Mouse (Mus musculus) midbrain, embryonic 15.5 days (tissue): ENCODE measurements around the gene Amacr. TPM values are rescaled to one million over a fixed set of nuclear protein-coding genes. Genes with fewer than 3 reads are reported as not detected.

Source experiments
- ATAC-seq: fragments of 200-750 bp; cut with Nextera tagmentation; replicated peaks from 2 replicates; pipeline ENCODE4 v1.8.0; 2017; ENCODE audit warnings: moderate TSS enrichment
- H3K27ac ChIP-seq: fragments of 300-500 bp; sonication (generic); 2 replicates; pipeline ENCODE4 v1.5.1; 2015; ENCODE audit warnings: mild to moderate bottlenecking, inconsistent platforms
- H3K27me3 ChIP-seq: fragments of 300-500 bp; sonication (generic); replicated peaks from 2 replicates; pipeline ENCODE4 v1.6.1; 2015; ENCODE audit warnings: inconsistent platforms
- H3K36me3 ChIP-seq: fragments of 300-500 bp; sonication (generic); replicated peaks from 2 replicates; pipeline ENCODE4 v1.6.1; 2015; ENCODE audit warnings: inconsistent platforms
- H3K4me1 ChIP-seq: fragments of 300-500 bp; sonication (generic); 2 replicates; pipeline ENCODE4 v1.6.1; 2015; ENCODE audit warnings: inconsistent platforms
- H3K4me2 ChIP-seq: fragments of 300-500 bp; sonication (generic); 2 replicates; pipeline ENCODE4 v1.6.1; 2015; ENCODE audit warnings: inconsistent platforms, mild to moderate bottlenecking, moderate library complexity
- H3K4me3 ChIP-seq: fragments of 300-500 bp; sonication (generic); 2 replicates; pipeline ENCODE4 v1.5.1; 2015; ENCODE audit warnings: mild to moderate bottlenecking, inconsistent platforms
- H3K9ac ChIP-seq: fragments of 300-500 bp; sonication (generic); 2 replicates; pipeline ENCODE4 v1.6.1; 2015; ENCODE audit warnings: mild to moderate bottlenecking, inconsistent platforms
- H3K9me3 ChIP-seq: fragments of 300-500 bp; sonication (generic); 2 replicates; pipeline ENCODE4 v1.6.1; 2016; ENCODE audit warnings: inconsistent platforms
- WGBS: fragments of 180-500 bp; shearing (Covaris S2); methylation state at CpG from one replicate; pipeline ENCODE4 v1.1.7; 2015; ENCODE audit warnings: mixed read lengths; 5-methylcytosine and 5-hydroxymethylcytosine counted together
- polyA plus RNA-seq: library from polyadenylated mRNA; unstranded; fragments of >200 nt; fragmentation: Nextera tagmentation; extraction: Ambion mirVana; gene quantifications from 2 replicates; pipeline ENCODE4 v1.2.1, GENCODE M21; 2015

Amacr gene
- polyA plus RNA-seq, 1 experiment from 2014 or later: 13.8 TPM

GRCm38 (mm10) chr15:11000421-11000820 lies 18.9 kb downstream of the Amacr start, which contains the start of gene Slc45a2:
Gene Slc45a2, plus strand, starts transcription at chr15:11000721.
- 42% methylated on average over 7 of the region's 7 CpGs for WGBS
- no peak for ATAC-seq
- no peaks in the 10 kb centered on the region for H3K9me3 ChIP-seq
- no peak within 1 kb of the TSS for H3K9ac ChIP-seq
- H3K4me1 ChIP-seq: no peaks in the 10 kb centered on the region
- no peaks in the 10 kb centered on the region for H3K36me3 ChIP-seq
- H3K27ac ChIP-seq: no peak within 1 kb of the TSS
- no peaks in the 10 kb centered on the region for H3K27me3 ChIP-seq
- no peak within 1 kb of the TSS for H3K4me3 ChIP-seq
- no peak within 1 kb of the TSS for H3K4me2 ChIP-seq

DNA sequence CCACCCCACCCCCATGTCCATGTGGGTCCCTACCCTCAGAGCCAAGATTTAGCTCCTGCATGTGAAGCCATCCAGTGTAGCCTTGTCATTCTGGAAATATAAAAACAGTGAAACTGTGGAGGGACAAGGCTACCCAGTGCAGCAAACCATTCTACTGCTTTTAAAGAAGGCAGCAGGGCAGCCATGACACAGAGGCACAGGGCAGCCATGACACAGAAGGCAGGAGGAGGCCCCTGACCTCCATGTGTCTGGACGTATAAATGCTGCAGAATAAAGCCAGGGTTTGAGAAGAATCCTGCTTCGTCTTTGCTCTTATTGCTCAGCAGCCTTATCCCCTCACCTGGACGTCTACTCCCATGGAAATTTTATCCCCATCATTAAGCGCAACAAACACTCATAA lies 22.2 kb downstream of the Amacr start:
- WGBS: 86% methylated on average over 4 of the region's 4 CpGs
- ATAC-seq: no peak
- H3K4me1 ChIP-seq: no peaks in the 10 kb centered on the region
- H3K36me3 ChIP-seq: no peaks in the 10 kb centered on the region
- H3K9me3 ChIP-seq: no peaks in the 10 kb centered on the region
- H3K4me2 ChIP-seq: no peak overlapping the region
- no peak overlapping the region for H3K9ac ChIP-seq
- no peak overlapping the region for H3K27ac ChIP-seq
- no peak overlapping the region for H3K4me3 ChIP-seq
- no peaks in the 10 kb centered on the region for H3K27me3 ChIP-seq

DNA sequence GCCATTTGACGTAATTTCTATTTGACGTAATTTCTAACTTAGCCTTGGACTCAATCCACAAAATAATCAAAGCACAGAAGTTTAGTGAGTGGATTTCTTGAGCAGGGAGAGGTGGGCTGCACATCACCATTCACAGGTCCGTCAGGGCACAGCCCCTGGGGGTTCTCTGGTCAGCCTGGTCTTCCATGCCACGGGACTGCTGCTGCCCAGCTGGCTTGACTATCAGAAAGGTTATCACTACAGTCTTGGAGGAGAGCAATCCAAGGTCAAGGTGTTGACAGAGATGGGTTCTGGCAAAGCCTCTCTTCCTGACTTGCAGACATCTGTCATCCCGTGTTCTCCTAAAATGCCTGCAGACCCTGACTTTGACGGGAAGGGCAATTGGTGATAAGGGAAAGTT lies 23.1 kb downstream of the Amacr start:
- Histone ChIP-seq H3K4me3 (no peak overlapping the region), H3K9me3 (no peaks in the 10 kb centered on the region), H3K4me1 (no peaks in the 10 kb centered on the region), H3K27ac (no peak overlapping the region), H3K27me3 (no peaks in the 10 kb centered on the region), H3K36me3 (no peaks in the 10 kb centered on the region), H3K4me2 (no peak overlapping the region), H3K9ac (no peak overlapping the region)
- ATAC-seq: no peak
- WGBS: 89% methylated on average over 6 of the region's 6 CpGs

DNA sequence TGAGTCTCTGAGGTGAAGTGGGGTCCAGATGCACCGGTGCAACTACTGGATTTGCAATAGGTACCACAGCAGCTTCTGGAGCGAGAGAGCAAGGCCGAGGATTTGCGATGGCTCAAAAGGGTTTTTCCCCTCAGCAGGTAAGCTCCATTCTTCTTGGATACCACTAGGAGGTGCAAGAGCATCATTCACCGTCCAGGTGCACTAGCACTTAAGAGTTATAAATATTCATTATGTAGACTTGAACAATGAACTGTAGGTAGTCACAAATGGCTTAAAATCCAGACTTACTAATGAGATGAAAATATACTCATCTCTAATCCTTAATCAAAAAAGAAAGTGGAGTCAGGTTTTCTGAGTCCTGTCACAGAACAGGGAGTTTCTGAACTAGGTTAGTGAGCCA lies 27.2 kb downstream of the Amacr start:
- H3K9ac ChIP-seq: no peak overlapping the region
- H3K4me3 ChIP-seq: no peak overlapping the region
- WGBS: 29% methylated on average over 5 of the region's 5 CpGs
- no peak for ATAC-seq
- H3K27me3 ChIP-seq: no peaks in the 10 kb centered on the region
- no peaks in the 10 kb centered on the region for H3K36me3 ChIP-seq
- no peaks in the 10 kb centered on the region for H3K4me1 ChIP-seq
- no peak overlapping the region for H3K4me2 ChIP-seq
- H3K9me3 ChIP-seq: no peaks in the 10 kb centered on the region
- H3K27ac ChIP-seq: no peak overlapping the region

DNA sequence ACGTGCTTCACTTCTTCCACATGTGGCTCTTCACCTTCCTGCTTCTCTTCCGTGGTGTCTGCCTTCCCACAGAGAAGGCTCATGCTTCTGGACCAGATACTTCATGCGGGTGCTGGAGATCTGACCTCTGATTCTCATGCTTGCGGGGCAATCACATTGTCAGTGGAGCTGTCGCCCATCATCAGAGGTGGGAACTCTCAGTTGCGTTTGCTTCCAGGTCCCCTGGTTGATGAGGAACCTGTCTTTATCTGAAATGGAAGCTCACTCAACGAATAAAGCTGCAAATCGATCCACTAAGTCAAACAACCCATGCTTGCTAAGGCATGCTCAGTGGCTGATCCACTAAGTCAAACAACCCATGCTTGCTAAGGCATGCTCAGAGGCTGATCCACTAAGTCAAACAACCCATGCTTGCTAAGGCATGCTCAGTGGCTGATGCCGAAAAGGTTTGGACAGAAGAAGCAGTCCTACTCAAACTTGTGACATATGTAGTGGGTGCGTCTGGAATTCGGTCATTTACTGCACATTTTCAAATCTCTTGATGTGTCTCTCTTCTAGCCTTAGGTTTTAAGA lies 29.5 kb downstream of the Amacr start:
- Histone ChIP-seq H3K9me3 (no peaks in the 10 kb centered on the region), H3K27ac (no peak overlapping the region), H3K27me3 (no peaks in the 10 kb centered on the region), H3K4me3 (no peak overlapping the region), H3K9ac (no peak overlapping the region), H3K36me3 (no peaks in the 10 kb centered on the region), H3K4me2 (no peak overlapping the region), H3K4me1 (no peaks in the 10 kb centered on the region)
- no peak for ATAC-seq
- WGBS: 94% methylated on average over 11 of the region's 11 CpGs

DNA sequence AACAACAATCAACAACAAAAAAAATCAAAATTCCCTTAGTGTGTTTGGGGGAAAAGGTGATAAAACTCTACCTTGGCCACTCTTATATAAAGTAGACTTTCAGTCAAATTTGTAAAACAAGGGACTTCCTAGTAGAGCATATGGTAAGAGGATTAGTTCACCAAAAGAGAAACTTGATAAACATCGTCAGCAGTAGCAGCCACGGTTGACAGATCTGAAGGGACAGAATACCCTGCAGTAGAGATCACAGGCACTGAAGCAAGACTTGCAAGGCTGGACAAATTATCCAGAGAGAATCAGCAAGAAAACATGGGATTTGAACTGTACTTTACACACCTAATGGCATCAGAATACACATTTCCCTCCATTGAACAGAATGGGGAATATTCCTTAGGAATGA lies 33.4 kb downstream of the Amacr start:
- ATAC-seq: no peak
- no peaks in the 10 kb centered on the region for H3K27me3 ChIP-seq
- no peak overlapping the region for H3K4me2 ChIP-seq
- no peak overlapping the region for H3K9ac ChIP-seq
- no peaks in the 10 kb centered on the region for H3K36me3 ChIP-seq
- no peak overlapping the region for H3K27ac ChIP-seq
- 26% methylated on average over 2 of the region's 2 CpGs for WGBS
- no peaks in the 10 kb centered on the region for H3K4me1 ChIP-seq
- H3K9me3 ChIP-seq: no peaks in the 10 kb centered on the region
- H3K4me3 ChIP-seq: no peak overlapping the region

DNA sequence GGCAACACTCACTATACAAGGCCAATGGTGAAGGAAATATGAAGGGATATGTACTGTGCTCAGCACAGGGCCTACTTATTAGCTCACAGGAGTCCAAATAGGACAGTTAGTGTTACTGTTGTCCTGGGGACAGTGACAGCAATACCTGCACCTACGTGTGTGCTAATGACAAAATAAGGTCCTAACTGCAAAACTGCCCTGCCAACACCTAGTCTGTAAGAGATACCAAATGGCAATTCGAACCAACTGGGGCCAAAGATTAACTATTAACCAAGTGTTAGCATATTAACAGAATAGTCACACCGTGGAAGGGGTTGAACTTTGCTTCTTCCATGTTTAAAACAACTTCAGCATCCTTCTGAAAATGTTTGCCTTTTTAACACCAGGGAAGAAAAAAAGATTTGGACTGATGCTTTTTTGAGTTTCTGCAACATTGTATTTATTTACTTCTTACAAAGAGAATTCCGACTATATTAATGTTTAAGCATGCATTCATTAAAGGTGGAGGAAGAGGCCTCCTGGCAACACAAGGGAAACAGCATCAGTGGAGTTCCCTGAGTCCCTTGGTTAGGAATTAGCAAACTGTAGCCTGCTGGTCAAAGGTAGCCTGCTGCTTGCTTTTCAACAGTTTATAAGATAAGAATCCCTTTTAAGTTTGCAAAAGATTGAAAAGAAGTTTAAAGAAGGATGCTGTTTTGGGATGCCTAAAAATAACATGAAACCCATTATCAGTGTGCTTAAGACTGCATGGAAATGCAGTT lies 45.4 kb downstream of the Amacr start:
- 77% methylated on average over 4 of the region's 4 CpGs for WGBS
- H3K27me3 ChIP-seq: no peaks in the 10 kb centered on the region
- H3K27ac ChIP-seq: no peak overlapping the region
- ATAC-seq: no peak
- no peaks in the 10 kb centered on the region for H3K9me3 ChIP-seq
- H3K36me3 ChIP-seq: no peaks in the 10 kb centered on the region
- H3K9ac ChIP-seq: no peak overlapping the region
- no peak overlapping the region for H3K4me3 ChIP-seq
- H3K4me1 ChIP-seq: no peaks in the 10 kb centered on the region
- no peak overlapping the region for H3K4me2 ChIP-seq

- WGBS: 73% methylated on average over 3 of the region's 3 CpGs
- Histone ChIP-seq H3K27me3 (peaks cover 10% of the 10 kb centered on the region), H3K36me3 (no peaks in the 10 kb centered on the region), H3K9ac (no peak overlapping the region), H3K9me3 (no peaks in the 10 kb centered on the region), H3K4me1 (no peaks in the 10 kb centered on the region), H3K27ac (no peak overlapping the region), H3K4me2 (no peak overlapping the region), H3K4me3 (no peak overlapping the region)
- ATAC-seq: 0 out of 2 replicates have a peak, but pooled peaks have one; percentile 27
Measured at GRCm38 (mm10) chr15:11030188-11030587, 48.6 kb downstream of the Amacr start.

DNA sequence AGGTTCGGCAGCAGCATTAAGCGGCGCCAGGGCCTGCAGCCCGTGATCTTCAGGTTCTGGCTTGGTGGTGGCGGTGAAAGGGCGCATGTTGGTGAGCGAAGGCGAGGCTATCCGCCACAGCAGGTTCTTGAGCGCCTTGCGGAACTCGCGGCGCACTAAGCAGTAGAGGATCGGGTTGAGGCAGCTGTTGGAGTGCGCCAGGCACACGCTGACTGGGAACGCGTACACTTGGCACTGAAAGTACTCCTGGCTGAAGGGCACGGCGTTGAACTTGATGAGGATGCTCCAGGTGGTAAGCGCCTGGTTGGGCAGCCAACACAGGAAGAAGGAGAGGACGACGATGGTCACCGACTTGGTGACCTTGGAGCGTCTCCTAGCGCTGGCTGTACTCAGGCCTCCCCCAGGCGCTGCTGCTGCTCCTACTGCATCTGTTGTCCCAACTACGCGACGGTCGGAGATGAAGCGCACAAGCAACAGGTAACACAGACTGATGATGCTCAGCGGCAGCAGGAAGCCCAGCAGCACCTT lies 54.5 kb downstream of the Amacr start:
- Histone ChIP-seq H3K27ac (no peak overlapping the region), H3K27me3 (peaks cover 42% of the 10 kb centered on the region), H3K9me3 (no peaks in the 10 kb centered on the region), H3K4me3 (peak overlapping the region; percentile 36), H3K36me3 (no peaks in the 10 kb centered on the region), H3K4me2 (peak overlapping the region; percentile 79), H3K9ac (0 out of 2 replicates have a peak overlapping the region, but pooled peaks have one; percentile 26), H3K4me1 (peaks cover 27% of the 10 kb centered on the region)
- 0 out of 2 replicates have a peak, but pooled peaks have one; percentile 34 for ATAC-seq
- WGBS: 6% methylated on average over 34 of the region's 34 CpGs

DNA sequence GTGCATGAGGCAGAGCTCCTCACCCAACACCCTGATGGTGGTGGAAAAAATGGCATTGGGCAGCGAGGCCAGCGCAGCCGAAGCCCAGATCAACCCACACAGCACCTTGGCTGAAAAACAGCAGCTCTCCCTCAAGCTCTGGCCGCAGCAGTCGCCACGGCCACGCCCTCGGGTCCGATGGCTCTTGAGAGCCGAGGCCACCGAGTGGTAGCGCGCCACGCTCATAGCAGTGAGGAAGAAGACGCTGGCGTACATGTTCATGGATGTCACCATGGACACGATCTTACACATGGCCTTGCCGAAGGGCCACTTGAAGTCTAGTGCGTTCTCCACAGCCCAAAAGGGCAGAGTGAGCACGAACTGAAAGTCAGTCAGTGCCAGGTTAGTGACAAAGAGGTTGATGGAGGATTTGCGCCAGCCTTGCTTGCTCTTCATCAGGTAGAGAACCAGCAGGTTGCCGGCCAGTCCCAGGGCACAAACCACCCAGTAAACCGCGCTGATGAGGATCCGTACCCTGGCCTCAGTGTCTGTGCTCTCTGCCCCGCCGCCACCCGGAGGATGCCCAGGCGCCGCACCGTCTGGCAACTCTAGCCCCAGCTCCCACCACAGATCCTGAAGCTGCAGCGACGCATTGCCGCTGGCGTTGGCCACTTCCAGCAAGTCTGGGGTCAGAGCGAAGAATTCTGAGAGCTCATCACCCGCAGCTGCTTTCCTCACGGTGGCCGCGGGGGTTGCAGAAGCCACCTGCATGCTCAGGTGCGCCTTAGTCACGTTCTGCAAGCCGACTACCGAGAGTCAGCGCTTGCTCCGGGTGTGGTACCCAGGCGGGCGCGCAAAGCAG lies 55.2 kb downstream of the Amacr start:
- Histone ChIP-seq H3K36me3 (no peaks in the 10 kb centered on the region), H3K9ac (peak overlapping the region; percentile 26), H3K4me2 (peak overlapping the region; percentile 79), H3K4me1 (peaks cover 27% of the 10 kb centered on the region), H3K27ac (no peak overlapping the region), H3K9me3 (no peaks in the 10 kb centered on the region), H3K4me3 (peak overlapping the region; percentile 36), H3K27me3 (peaks cover 42% of the 10 kb centered on the region)
- 2% methylated on average over 49 of the region's 49 CpGs for WGBS
- peak; percentile 53 for ATAC-seq

DNA sequence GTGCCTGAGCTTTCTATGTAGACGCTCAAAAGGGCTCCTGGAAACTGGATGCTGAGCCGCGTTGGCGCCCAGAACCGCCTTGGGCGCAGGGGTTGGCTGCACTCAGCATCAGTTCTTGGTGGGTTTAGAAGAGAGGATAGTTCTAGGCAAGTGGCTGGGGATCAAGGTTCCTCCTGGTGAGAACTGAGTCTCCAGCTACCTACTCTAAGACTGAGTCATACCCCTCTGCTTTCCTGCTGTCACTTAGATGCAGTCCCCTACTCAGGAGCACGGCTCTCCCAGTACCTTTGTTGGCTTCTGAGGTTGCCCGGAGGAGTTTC lies 55.8 kb downstream of the Amacr start:
- peak; percentile 46 for ATAC-seq

GRCm38 (mm10) chr15:11037711-11038110 lies 56.2 kb downstream of the Amacr start, which contains the start of gene Rxfp3:
Gene Rxfp3, minus strand, starts transcription at chr15:11037991.
- H3K27ac ChIP-seq: no peak within 1 kb of the TSS
- peaks cover 27% of the 10 kb centered on the region for H3K4me1 ChIP-seq
- H3K4me3 ChIP-seq: peak within 1 kb of the TSS; percentile 36
- no peaks in the 10 kb centered on the region for H3K36me3 ChIP-seq
- ATAC-seq: no peak; the same call in 1 of the 2 replicates
- peaks cover 42% of the 10 kb centered on the region for H3K27me3 ChIP-seq
- 2% methylated on average over 16 of the region's 16 CpGs for WGBS
- peak within 1 kb of the TSS; percentile 79 for H3K4me2 ChIP-seq
- peak within 1 kb of the TSS; percentile 26 for H3K9ac ChIP-seq
- H3K9me3 ChIP-seq: no peaks in the 10 kb centered on the region

More for the DNA sequence above, 55.8 kb downstream of the Amacr start:
- H3K27me3 ChIP-seq: peaks cover 42% of the 10 kb centered on the region
- peaks cover 27% of the 10 kb centered on the region for H3K4me1 ChIP-seq
- no peaks in the 10 kb centered on the region for H3K36me3 ChIP-seq
- H3K9me3 ChIP-seq: no peaks in the 10 kb centered on the region
- H3K4me3 ChIP-seq: peak overlapping the region; percentile 36
- H3K9ac ChIP-seq: peak overlapping the region; percentile 26
- 4% methylated on average over 8 of the region's 8 CpGs for WGBS
- peak overlapping the region; percentile 79 for H3K4me2 ChIP-seq
- H3K27ac ChIP-seq: no peak overlapping the region
